Mouse (Mus musculus): ENCODE measurements around the gene Morc3. TPM values are rescaled to one million over a fixed set of nuclear protein-coding genes. Genes with fewer than 3 reads are reported as not detected.

Gene Morc3
- polyA plus RNA-seq, 1 experiment from 2014 or later: 33.3 TPM

DNA sequence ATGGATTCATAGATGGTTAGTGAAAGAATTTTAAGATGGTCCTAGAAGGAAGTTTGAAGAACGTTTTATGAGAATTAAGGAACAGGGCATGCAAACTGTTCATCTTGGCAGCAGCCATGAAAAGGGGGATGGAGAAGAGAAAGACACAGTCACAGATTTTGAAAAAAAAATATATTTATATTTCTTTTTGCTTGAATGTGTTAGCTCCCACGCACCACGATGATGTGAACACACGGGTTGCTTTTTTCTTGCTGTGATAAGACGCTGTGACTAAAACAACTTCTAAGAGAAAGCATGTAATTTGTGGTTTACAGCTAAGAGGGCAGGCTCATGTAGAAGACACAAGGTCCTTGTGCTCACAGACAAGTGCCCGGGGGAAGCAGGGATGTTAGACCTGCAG, 5.0 kb upstream of the Morc3 start:
- 85% methylated on average over 6 of the region's 6 CpGs for WGBS
- Histone ChIP-seq H3K4me1 (ENCODE audit: insufficient read depth, low read length) (peaks cover 11% of the 10 kb centered on the region), H3K9me3 (ENCODE audit: low read length) (peaks cover 25% of the 10 kb centered on the region), H3K9ac (replicated peaks; ENCODE audit: low read length) (no peak overlapping the region), H3K4me3 (ENCODE audit: low read length) (no peak overlapping the region), H3K27me3 (ENCODE audit: insufficient read depth, low read length) (no peaks in the 10 kb centered on the region), H3K4me2 (replicated peaks; ENCODE audit: low read depth, low read length) (no peak overlapping the region), H3K27ac (ENCODE audit: low read length) (no peak overlapping the region), H3K36me3 (ENCODE audit: insufficient read depth, low read length) (no peaks in the 10 kb centered on the region)
- no peak for ATAC-seq (ENCODE audit: low FRiP score, low TSS enrichment)

DNA sequence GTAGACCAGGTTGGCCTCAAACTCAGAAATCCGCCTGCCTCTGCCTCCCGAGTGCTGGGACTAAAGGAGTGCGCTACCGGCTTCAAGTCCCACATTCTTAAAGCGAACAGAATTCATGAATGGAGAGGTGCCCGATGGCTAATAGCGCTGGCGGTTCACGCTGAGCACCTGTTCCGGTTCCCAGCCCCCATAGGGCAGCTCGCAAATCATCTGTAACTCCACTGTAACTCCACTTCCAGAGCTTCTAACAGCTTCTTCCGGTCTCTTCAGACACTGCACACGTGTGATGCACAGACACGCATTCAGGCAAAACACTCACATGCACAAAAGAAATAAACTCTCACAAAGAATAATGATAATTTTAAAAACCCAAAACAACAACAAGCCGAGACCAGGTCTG, 2.4 kb upstream of the Morc3 start:
- H3K9me3 ChIP-seq (ENCODE audit: low read length): peaks cover 7% of the 10 kb centered on the region
- H3K27ac ChIP-seq (ENCODE audit: low read length): no peak overlapping the region
- no peaks in the 10 kb centered on the region for H3K27me3 ChIP-seq (ENCODE audit: insufficient read depth, low read length)
- no peak overlapping the region for H3K4me3 ChIP-seq (ENCODE audit: low read length)
- H3K4me1 ChIP-seq (ENCODE audit: insufficient read depth, low read length): peaks cover 21% of the 10 kb centered on the region
- 86% methylated on average over 15 of the region's 15 CpGs for WGBS
- H3K36me3 ChIP-seq (ENCODE audit: insufficient read depth, low read length): no peaks in the 10 kb centered on the region
- ATAC-seq (ENCODE audit: low FRiP score, low TSS enrichment): no peak
- no peak overlapping the region for H3K4me2 ChIP-seq (replicated peaks; ENCODE audit: low read depth, low read length)
- no peak overlapping the region for H3K9ac ChIP-seq (replicated peaks; ENCODE audit: low read length)

DNA sequence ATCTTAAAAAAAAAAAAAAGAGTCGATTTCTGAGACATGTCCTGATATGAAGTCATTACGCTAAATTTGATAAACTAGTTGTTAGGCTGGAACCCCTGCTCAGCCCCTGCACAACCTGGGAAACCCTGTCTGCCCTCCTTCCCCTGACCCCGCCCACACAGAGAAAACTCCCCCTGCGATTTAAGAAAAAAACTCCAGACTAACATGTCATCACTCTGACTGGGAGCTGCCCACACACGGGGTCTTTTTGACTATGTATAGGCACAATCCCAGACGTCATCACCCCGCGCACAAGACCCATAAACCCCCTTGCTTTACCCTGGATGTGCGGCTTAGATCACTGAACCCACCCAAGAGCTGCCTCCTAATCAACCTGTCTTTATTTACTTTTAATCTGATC, 1.9 kb upstream of the Morc3 start:
- WGBS: 42% methylated on average over 9 of the region's 9 CpGs
- Histone ChIP-seq H3K27ac (ENCODE audit: low read length) (peak overlapping the region; percentile 58), H3K4me3 (ENCODE audit: low read length) (no peak overlapping the region), H3K27me3 (ENCODE audit: insufficient read depth, low read length) (no peaks in the 10 kb centered on the region), H3K9ac (replicated peaks; ENCODE audit: low read length) (no peak overlapping the region), H3K4me2 (replicated peaks; ENCODE audit: low read depth, low read length) (no peak overlapping the region), H3K9me3 (ENCODE audit: low read length) (peaks cover 5% of the 10 kb centered on the region; the same call in 1 of the 2 replicates), H3K36me3 (ENCODE audit: insufficient read depth, low read length) (no peaks in the 10 kb centered on the region), H3K4me1 (ENCODE audit: insufficient read depth, low read length) (peaks cover 21% of the 10 kb centered on the region)
- no peak for ATAC-seq (ENCODE audit: low FRiP score, low TSS enrichment)

DNA sequence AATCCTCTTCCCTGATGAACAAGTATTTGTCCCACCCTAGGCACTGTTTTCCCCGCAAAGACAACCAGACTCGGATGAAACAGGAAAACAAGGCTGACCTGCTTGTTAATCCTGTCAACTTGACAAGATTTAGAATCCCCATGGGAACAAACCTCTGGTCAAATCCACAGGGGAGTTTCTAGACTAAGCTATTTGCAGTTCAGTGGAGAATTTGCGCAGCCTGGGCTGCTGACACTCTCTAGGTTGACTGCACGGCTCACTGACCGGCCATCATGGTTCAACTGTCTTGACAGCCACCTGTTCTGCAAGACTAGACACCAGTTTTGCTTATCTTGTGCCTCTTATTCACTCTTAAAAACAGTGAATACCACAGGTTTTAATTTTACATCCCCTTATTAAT, 1.0 kb upstream of the Morc3 start:
- Histone ChIP-seq H3K27ac (ENCODE audit: low read length) (peak overlapping the region; percentile 58), H3K9ac (replicated peaks; ENCODE audit: low read length) (no peak overlapping the region), H3K27me3 (ENCODE audit: insufficient read depth, low read length) (no peaks in the 10 kb centered on the region), H3K4me1 (ENCODE audit: insufficient read depth, low read length) (peaks cover 21% of the 10 kb centered on the region), H3K9me3 (ENCODE audit: low read length) (peaks cover 5% of the 10 kb centered on the region; the same call in 1 of the 2 replicates), H3K4me2 (replicated peaks; ENCODE audit: low read depth, low read length) (no peak overlapping the region), H3K4me3 (ENCODE audit: low read length) (no peak overlapping the region), H3K36me3 (ENCODE audit: insufficient read depth, low read length) (no peaks in the 10 kb centered on the region)
- 7% methylated on average over 5 of the region's 5 CpGs for WGBS
- peak; percentile 40; the same call in 1 of the 2 replicates for ATAC-seq (ENCODE audit: low FRiP score, low TSS enrichment)

DNA sequence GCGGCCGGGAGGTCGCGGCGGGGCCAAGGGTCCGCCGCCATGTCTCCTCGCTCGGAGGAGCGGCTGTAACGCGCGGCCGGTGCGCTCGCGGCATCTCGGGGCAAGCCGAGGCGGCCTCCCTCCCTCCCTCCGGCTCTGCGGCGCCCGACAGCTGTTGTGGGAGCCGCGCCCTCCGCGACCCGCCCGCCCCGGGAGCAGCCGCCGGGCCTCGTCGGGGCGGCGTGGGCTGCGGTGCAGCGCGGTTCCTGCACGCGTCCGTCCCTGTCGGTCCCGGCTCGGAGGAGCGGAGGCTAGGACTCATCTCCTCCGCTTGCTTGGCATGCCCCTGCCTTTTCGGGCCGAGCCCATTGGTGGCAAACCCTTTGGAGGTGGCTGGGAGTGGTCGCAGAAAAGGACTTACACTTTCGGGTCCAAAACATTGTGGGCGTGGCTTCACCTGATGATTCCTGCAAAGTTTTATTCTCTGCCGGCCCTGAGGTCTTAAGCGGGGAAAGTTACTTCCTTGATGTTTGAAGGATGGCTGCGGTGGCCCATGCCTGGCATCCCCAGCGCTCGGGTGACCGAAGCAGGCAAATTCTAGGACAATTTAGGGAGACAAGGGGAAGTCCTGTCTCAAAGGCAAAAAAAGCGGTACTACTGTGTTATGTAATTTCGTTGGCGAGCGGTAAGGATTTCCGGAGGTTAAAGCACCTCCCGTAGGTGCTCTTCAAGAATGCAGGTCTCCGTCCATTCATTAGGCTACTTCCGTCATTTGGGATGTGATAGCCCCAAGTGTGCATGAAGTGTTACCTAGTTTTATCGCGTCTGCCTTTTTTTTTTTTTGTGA, 743 bp downstream of the Morc3 start:
- ATAC-seq (ENCODE audit: low FRiP score, low TSS enrichment): peak; percentile 66
- H3K27me3 ChIP-seq (ENCODE audit: insufficient read depth, low read length): no peaks in the 10 kb centered on the region
- no peaks in the 10 kb centered on the region for H3K36me3 ChIP-seq (ENCODE audit: insufficient read depth, low read length)
- peak overlapping the region; percentile 87 for H3K9ac ChIP-seq (replicated peaks; ENCODE audit: low read length)
- WGBS: under 1% methylated on average over 58 of the region's 69 CpGs
- peak overlapping the region; percentile 79 for H3K4me2 ChIP-seq (replicated peaks; ENCODE audit: low read depth, low read length)
- H3K27ac ChIP-seq (ENCODE audit: low read length): peak overlapping the region; percentile 94
- H3K9me3 ChIP-seq (ENCODE audit: low read length): peaks cover 5% of the 10 kb centered on the region; the same call in 1 of the 2 replicates
- H3K4me1 ChIP-seq (ENCODE audit: insufficient read depth, low read length): peaks cover 21% of the 10 kb centered on the region
- peak overlapping the region; percentile 93 for H3K4me3 ChIP-seq (ENCODE audit: low read length)

DNA sequence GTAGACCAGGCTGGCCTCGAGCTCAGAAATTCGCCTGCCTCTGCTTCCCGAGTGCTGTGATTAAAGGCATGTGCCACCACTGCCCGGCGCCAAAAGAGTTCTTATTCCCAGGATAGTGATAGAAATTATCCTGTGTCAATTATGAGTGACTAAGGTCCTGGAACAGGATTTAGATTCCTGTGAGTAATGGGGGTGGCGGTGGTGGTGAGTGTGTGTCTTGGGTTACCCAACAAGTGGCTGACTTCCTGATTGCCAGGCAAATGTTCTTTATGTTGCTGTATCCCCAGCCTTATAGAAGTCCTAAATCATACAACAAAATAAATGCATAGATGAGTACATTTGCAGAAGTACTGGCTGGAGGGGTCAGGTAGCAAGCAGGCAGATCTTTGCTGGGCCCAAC, 1.6 kb downstream of the Morc3 start:
- ATAC-seq (ENCODE audit: low FRiP score, low TSS enrichment): no peak
- 88% methylated on average over 6 of the region's 6 CpGs for WGBS

DNA sequence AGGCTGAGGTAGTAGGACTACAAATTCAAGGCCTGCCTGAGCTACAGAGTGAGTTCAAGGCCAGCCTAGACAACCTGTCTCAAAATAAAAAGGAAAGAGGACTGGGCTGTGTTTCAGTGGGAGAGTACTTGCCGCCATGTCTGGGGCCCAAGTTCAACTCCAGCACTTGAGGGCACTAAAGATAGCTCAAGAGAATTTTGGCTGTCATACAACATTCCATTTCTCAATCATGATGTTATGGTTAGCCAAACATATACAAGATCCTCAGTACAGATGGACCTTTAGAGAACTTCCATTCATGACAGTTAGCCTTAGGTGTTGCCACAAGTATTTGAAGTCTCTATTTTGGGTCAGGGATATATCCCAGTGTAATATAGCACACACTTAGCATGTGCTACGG, 2.2 kb downstream of the Morc3 start:
- WGBS: 90% methylated on average over 2 of the region's 2 CpGs
- H3K9ac ChIP-seq (replicated peaks; ENCODE audit: low read length): no peak overlapping the region
- no peaks in the 10 kb centered on the region for H3K27me3 ChIP-seq (ENCODE audit: insufficient read depth, low read length)
- no peaks in the 10 kb centered on the region for H3K9me3 ChIP-seq (ENCODE audit: low read length)
- H3K4me2 ChIP-seq (replicated peaks; ENCODE audit: low read depth, low read length): no peak overlapping the region
- no peak overlapping the region for H3K4me3 ChIP-seq (ENCODE audit: low read length)
- ATAC-seq (ENCODE audit: low FRiP score, low TSS enrichment): no peak
- H3K4me1 ChIP-seq (ENCODE audit: insufficient read depth, low read length): peaks cover 21% of the 10 kb centered on the region
- H3K27ac ChIP-seq (ENCODE audit: low read length): no peak overlapping the region
- no peaks in the 10 kb centered on the region for H3K36me3 ChIP-seq (ENCODE audit: insufficient read depth, low read length)

More for the DNA sequence above, 1.6 kb downstream of the Morc3 start:
- Histone ChIP-seq H3K27me3 (ENCODE audit: insufficient read depth, low read length) (no peaks in the 10 kb centered on the region), H3K4me1 (ENCODE audit: insufficient read depth, low read length) (peaks cover 21% of the 10 kb centered on the region), H3K4me3 (ENCODE audit: low read length) (peak overlapping the region; percentile 93), H3K9me3 (ENCODE audit: low read length) (no peaks in the 10 kb centered on the region), H3K9ac (replicated peaks; ENCODE audit: low read length) (no peak overlapping the region), H3K36me3 (ENCODE audit: insufficient read depth, low read length) (no peaks in the 10 kb centered on the region), H3K4me2 (replicated peaks; ENCODE audit: low read depth, low read length) (peak overlapping the region; percentile 79), H3K27ac (ENCODE audit: low read length) (no peak overlapping the region)

DNA sequence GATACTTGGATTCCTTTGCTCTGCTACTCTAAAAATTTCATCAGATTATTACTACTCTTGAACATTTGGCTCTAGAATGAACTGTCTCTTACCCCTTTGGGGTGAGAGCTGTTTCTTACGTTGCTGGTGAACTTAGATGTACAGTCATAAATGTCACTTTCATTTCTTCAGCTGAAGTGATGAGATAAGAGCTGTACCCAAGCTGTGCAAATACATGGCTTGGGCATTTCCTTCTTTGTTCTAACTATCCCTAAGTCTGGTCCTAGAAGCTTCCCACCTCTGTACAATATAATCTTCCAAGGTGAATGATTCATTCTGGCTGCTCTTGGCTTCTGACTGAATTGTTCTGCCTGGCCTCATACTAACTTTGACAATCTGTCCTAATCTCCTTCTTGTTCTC, 7.1 kb downstream of the Morc3 start:
- Histone ChIP-seq H3K27ac (ENCODE audit: low read length) (no peak overlapping the region), H3K9ac (replicated peaks; ENCODE audit: low read length) (no peak overlapping the region), H3K9me3 (ENCODE audit: low read length) (no peaks in the 10 kb centered on the region), H3K36me3 (ENCODE audit: insufficient read depth, low read length) (no peaks in the 10 kb centered on the region), H3K4me1 (ENCODE audit: insufficient read depth, low read length) (no peaks in the 10 kb centered on the region), H3K4me2 (replicated peaks; ENCODE audit: low read depth, low read length) (no peak overlapping the region), H3K4me3 (ENCODE audit: low read length) (no peak overlapping the region), H3K27me3 (ENCODE audit: insufficient read depth, low read length) (no peaks in the 10 kb centered on the region)
- ATAC-seq (ENCODE audit: low FRiP score, low TSS enrichment): no peak
- WGBS: 91% methylated on average over 1 of the region's 1 CpGs

DNA sequence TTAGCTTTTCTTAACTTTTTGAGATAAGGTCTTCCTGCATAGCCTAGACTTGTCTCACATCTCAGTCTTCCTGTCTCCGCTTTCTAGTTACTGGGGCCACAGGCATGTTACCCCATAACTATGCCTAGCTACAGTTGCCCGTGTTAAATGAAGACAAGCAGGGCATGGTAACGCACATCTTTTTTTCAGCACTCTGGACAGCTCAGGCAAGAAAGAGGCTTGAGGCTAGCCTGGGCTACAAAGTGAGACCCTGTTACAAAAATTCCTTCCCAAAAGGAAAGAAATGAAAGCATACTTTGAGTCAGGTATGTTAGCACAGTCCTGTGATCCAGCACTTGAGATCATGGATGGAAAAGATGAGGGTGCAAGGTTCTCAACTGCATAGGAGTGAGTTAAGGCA, 18.6 kb downstream of the Morc3 start:
- Histone ChIP-seq H3K9ac (replicated peaks; ENCODE audit: low read length) (no peak overlapping the region), H3K4me2 (replicated peaks; ENCODE audit: low read depth, low read length) (no peak overlapping the region), H3K27ac (ENCODE audit: low read length) (no peak overlapping the region), H3K9me3 (ENCODE audit: low read length) (no peaks in the 10 kb centered on the region), H3K4me3 (ENCODE audit: low read length) (no peak overlapping the region), H3K4me1 (ENCODE audit: insufficient read depth, low read length) (no peaks in the 10 kb centered on the region), H3K36me3 (ENCODE audit: insufficient read depth, low read length) (peaks cover 77% of the 10 kb centered on the region), H3K27me3 (ENCODE audit: insufficient read depth, low read length) (no peaks in the 10 kb centered on the region)
- 94% methylated on average over 3 of the region's 3 CpGs for WGBS
- no peak for ATAC-seq (ENCODE audit: low FRiP score, low TSS enrichment)

DNA sequence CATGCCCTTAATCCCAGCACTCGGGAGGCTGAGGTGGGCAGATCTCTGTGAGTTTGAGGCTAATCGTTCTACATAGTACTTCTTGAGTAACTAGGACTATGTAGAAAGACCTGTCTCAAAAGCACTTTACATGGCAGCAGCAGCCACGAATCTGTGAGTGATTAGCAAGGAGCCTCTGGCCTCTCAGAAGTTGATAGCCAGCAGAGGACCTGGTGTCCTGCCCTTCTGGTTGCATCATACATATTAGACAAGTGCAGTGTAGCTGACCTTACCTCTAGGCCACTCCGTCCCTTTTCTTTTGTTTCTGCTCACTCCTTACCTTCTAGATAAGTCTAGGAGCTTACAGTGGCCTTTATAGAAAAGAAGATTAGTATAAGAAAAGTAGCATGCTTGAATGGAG, 28.0 kb downstream of the Morc3 start:
- WGBS: 93% methylated on average over 4 of the region's 4 CpGs
- Histone ChIP-seq H3K4me3 (ENCODE audit: low read length) (no peak overlapping the region), H3K36me3 (ENCODE audit: insufficient read depth, low read length) (peaks cover 61% of the 10 kb centered on the region)

More for the DNA sequence above, 28.0 kb downstream of the Morc3 start:
- H3K9ac ChIP-seq (replicated peaks; ENCODE audit: low read length): no peak overlapping the region
- H3K27ac ChIP-seq (ENCODE audit: low read length): no peak overlapping the region
- no peaks in the 10 kb centered on the region for H3K9me3 ChIP-seq (ENCODE audit: low read length)
- H3K27me3 ChIP-seq (ENCODE audit: insufficient read depth, low read length): no peaks in the 10 kb centered on the region
- H3K4me2 ChIP-seq (replicated peaks; ENCODE audit: low read depth, low read length): no peak overlapping the region
- ATAC-seq (ENCODE audit: low FRiP score, low TSS enrichment): no peak
- no peaks in the 10 kb centered on the region for H3K4me1 ChIP-seq (ENCODE audit: insufficient read depth, low read length)
